Mouse (Mus musculus) CH12.LX (cell line): ENCODE data around the gene Srms.

Experiments used
- CHD1 ChIP-seq: IDR thresholded peaks from 2 replicates; pipeline ENCODE4 v1.6.1; 2012; ENCODE audit warnings: low read depth, low read length, improper control_type of control experiment, inconsistent platforms
- CTCF ChIP-seq, 2 experiments: IDR thresholded peaks in 1 of 2; conservative IDR thresholded peaks in 1 of 2; 2 replicates each; pipeline ENCODE4 v1.5.1; 2011 to 2012; ENCODE audit warnings: low read depth in 2 of 2, low read length in 2 of 2, improper control_type of control experiment in 1 of 2, inconsistent platforms in 1 of 2, mild to moderate bottlenecking in 1 of 2, moderate library complexity in 1 of 2
- ELF1 ChIP-seq: IDR thresholded peaks from 2 replicates; pipeline ENCODE4 v1.6.1; 2014; ENCODE audit warnings: low read depth, mild to moderate bottlenecking, inconsistent platforms, low read length, improper control_type of control experiment
- EP300 ChIP-seq: IDR thresholded peaks from 2 replicates; pipeline ENCODE4 v1.6.1; 2011; ENCODE audit warnings: low read length, improper control_type of control experiment
- JUN ChIP-seq: IDR thresholded peaks from 2 replicates; pipeline ENCODE4 v1.6.1; 2011; ENCODE audit warnings: low read depth, mild to moderate bottlenecking, low read length, improper control_type of control experiment, moderate library complexity; ENCODE audit not compliant: insufficient read depth
- JUND ChIP-seq: conservative IDR thresholded peaks from 2 replicates; pipeline ENCODE4 v1.6.1; 2011; ENCODE audit warnings: low read depth, low read length, improper control_type of control experiment
- MAZ ChIP-seq: IDR thresholded peaks from 2 replicates; pipeline ENCODE4 v1.6.1; 2012; ENCODE audit warnings: low read depth, mild to moderate bottlenecking, inconsistent platforms, low read length, improper control_type of control experiment, moderate library complexity
- MEF2A ChIP-seq: IDR thresholded peaks from 2 replicates; pipeline ENCODE4 v1.6.1; 2014; ENCODE audit warnings: low read depth, mild to moderate bottlenecking, inconsistent platforms, low read length, improper control_type of control experiment, borderline replicate concordance
- MXI1 ChIP-seq: IDR thresholded peaks from 2 replicates; pipeline ENCODE4 v1.6.1; 2011; ENCODE audit warnings: mild to moderate bottlenecking, low read depth, low read length, improper control_type of control experiment
- POLR2A ChIP-seq: IDR thresholded peaks from 2 replicates; pipeline ENCODE4 v1.6.1; 2011; ENCODE audit warnings: low read depth, mild to moderate bottlenecking, improper control_type of control experiment, low read length
- TBP ChIP-seq: conservative IDR thresholded peaks from 2 replicates; pipeline ENCODE4 v1.6.1; 2011; ENCODE audit warnings: low read depth, low read length, improper control_type of control experiment
- TCF12 ChIP-seq: IDR thresholded peaks from 2 replicates; pipeline ENCODE4 v1.6.1; 2014; ENCODE audit warnings: low read depth, mild to moderate bottlenecking, inconsistent platforms, low read length, improper control_type of control experiment
- UBTF ChIP-seq: IDR thresholded peaks from 2 replicates; pipeline ENCODE4 v1.6.1; 2012; ENCODE audit warnings: low read depth, mild to moderate bottlenecking, inconsistent platforms, low read length, improper control_type of control experiment, moderate library complexity
- USF2 ChIP-seq: conservative IDR thresholded peaks from 2 replicates; pipeline ENCODE4 v1.6.1; 2011; ENCODE audit warnings: low read depth, low read length, improper control_type of control experiment

DNA sequence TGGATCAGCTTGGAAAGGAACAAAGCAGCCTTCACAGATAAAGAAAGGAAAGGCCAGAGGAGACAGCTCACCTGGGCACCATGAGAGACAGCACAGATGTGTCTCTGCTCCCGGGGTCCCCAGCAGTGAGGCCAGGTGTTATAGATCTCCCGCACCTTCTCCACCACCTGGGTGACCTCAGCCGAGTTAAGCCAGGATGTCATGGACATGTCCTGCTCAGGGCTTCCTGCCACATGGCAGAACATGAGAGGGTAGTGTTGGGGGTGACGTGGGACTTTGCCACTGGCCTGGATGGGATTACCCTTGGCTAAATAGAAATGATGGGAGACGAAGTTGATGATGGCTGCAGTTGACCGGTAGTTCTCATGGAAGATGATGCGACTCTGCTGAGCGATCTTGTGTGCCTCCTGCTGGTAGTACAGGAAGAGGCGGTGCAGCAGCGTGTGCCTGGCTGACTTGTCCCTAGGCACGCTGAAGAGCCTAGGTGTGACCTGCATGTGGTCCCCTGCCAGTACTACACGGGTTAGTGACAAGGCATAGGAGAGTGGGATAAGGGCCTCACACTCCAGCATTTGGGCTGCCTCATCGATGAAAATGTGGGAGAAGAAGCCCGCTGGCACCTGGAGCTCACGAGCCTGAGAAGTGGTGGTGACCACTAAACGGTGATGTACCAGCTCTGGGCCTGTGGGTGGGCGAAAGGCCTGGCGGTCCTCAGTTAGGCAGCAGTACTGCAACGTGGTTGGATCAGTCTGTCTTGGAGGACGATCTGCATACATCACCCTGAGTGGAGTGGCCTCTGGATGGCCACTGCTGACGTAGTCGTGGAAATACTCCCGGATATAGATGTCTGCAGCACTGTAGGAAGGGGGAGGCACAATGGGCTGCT, 22.9 kb upstream of the Srms start:
- TF ChIP-seq CTCF (conservative IDR thresholded peaks at IDR 0.05 in 1 of 2, IDR thresholded peaks at IDR 0.05 in 1 of 2; ENCODE audit: low read depth in 2 of 2, low read length in 2 of 2), result peak in 1 of 2 experiments; percentile 40; a peak in 2 of 4 replicates
- TF ChIP-seq ELF1, result no peak
- no peak for TF ChIP-seq POLR2A
- TF ChIP-seq MAZ, result no peak
- no peak for TF ChIP-seq MEF2A
- no peak for TF ChIP-seq USF2
- no peak for TF ChIP-seq MXI1
- TF ChIP-seq UBTF, result no peak
- TF ChIP-seq TBP, result no peak
- TF ChIP-seq CHD1, result no peak
- TF ChIP-seq JUN, result no peak
- TF ChIP-seq TCF12, result no peak
- TF ChIP-seq EP300, result no peak
- no peak for TF ChIP-seq JUND
